Mouse (Mus musculus): ENCODE measurements around the gene H6pd. TPM values are rescaled to one million over a fixed set of nuclear protein-coding genes. Genes with fewer than 3 reads are reported as not detected.

H6pd gene
- polyA plus RNA-seq, 1 experiment: 66.4 TPM

DNA sequence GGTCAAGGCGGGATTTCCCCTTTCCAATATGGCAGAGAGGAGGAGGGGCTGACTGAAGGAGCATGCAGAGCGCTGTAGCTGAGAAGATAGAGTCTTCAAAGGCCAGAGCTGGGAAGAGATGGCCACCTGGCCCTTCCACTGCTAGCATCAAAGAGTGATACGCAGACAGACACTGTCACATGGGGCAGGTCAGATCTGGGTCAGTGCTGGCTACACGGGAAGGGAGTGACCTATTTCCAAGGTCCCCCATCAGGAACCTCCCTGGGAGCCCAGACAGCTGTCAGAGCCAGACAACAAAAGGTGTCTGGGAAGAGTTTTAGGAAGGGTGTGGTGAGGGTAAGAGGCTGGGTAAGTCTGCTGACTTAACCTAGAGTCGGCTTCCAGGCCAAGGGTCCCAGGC, 71.9 kb downstream of the H6pd start:
- no peak overlapping the region for H3K27ac ChIP-seq (replicated peaks; ENCODE audit: low read depth, low read length)
- H3K4me3 ChIP-seq (ENCODE audit: insufficient read depth, low read depth, low read length): no peak overlapping the region
- H3K4me1 ChIP-seq (ENCODE audit: control insufficient read depth, insufficient read depth, insufficient read length, low read length): peaks cover 16% of the 10 kb centered on the region

DNA sequence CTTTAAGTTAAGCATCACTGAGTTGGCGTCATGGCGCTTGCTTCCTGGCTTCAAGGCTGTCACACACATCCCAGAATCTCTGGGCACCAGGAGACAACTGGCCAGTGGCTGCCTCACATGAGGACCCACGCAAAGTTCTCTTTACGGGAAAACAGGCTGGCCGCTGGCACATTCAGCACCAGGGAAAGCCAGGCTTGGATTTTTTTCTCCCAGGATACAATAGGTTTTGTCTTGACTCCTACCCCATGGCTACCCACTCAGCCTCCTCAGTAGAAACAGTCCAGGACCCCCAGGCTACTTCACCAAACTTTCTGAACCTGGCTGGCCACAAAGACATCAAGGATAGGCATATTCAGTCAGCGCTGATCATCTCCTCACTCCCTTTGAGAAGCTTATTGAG, 73.4 kb downstream of the H6pd start:
- Histone ChIP-seq H3K27ac (replicated peaks; ENCODE audit: low read depth, low read length) (no peak overlapping the region), H3K4me3 (ENCODE audit: insufficient read depth, low read depth, low read length) (no peak overlapping the region), H3K4me1 (ENCODE audit: control insufficient read depth, insufficient read depth, insufficient read length, low read length) (peaks cover 11% of the 10 kb centered on the region)

DNA sequence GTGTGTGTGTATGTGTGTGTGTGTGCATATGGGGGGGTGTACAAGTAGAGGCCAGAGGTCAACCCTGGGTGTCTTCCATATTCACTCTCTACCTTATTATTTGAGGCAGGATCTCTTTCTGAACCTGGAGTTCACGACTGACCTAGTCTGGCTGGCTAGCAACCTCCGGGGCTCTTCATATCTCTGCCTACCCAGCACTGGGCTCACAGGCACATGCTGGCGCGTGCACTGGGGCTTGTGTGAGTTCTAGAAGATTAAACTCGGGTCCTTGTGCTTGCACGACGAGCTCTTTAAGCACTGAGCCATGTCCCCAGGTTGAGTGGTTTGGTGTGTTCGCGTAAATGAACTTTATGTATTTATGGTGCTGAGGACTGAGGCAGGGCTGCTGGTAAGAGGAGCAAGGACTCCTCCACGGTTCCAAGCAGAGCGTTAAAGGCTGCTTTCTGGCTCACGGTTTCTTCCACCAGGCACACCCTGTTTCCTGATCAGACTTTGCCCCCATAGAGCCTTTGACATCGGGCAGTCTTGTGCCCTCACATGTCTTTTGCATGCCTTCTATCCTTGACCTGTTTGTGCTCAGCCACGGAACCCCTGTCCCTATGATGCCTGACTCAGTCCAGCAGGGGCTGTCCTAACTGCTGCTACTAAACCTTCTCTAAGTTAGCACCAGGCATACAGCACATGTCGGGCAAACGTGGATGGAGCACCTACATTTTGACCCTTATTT, 75.1 kb downstream of the H6pd start:
- Histone ChIP-seq H3K4me1 (ENCODE audit: control insufficient read depth, insufficient read depth, insufficient read length, low read length) (peaks cover 8% of the 10 kb centered on the region), H3K27ac (replicated peaks; ENCODE audit: low read depth, low read length) (no peak overlapping the region)

DNA sequence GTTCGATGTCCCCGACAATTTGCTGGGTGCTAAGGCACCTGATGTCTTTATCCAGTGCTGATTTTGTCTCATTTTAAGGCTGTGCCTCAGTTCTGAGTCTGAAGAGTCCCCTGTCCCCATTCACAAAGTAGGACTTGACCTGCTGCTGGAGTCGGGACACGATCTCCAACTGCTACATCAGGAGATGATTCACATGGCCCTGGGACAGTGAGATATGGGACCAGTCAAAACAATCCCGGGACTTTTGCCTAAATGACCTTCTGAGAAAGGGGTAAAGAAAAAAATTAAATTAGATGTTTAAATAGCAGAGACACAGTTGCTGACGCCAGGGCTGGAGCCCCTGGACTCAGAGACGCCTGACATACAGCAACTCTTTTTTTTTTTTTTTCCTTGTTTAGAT, 75.8 kb downstream of the H6pd start:
- no peak overlapping the region for H3K27ac ChIP-seq (replicated peaks; ENCODE audit: low read depth, low read length)
- H3K4me1 ChIP-seq (ENCODE audit: control insufficient read depth, insufficient read depth, insufficient read length, low read length): peaks cover 8% of the 10 kb centered on the region
- H3K4me3 ChIP-seq (ENCODE audit: insufficient read depth, low read depth, low read length): no peak overlapping the region

More for the DNA sequence above, 75.1 kb downstream of the H6pd start:
- H3K4me3 ChIP-seq (ENCODE audit: insufficient read depth, low read depth, low read length): no peak overlapping the region

DNA sequence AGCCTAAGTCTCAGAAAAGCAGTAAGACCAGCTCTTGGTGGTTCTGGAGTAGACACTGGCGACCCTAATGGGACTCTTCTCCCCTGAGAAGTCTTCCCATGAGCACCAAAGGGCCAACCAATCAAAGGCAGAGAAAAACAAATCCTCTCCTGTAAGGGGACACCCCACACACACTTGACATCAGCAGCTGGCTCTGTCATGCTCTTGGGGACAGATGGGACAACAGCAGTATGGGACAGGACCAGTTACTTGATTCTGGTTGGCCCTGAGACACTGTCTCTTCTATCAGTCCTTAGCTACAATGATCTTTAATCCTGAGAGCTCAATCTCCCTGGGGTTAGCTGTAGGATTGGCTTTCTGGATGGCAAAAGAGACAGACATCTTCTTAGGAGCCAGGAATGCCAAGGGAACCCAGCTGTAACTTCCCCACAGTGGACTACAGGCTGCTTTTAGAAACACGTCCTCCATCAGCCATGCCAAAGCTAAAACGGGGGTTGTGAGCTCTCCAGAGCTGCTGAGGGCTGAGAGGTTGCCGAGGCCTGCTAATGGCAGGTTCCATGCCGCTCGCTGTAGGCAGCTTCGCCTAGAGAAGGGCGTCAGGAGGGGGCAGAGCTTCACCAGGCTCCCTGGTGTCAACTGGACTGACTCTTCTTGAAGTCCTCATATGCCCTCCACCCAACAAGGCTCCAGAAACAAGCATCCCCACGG, 76.6 kb downstream of the H6pd start:
- H3K4me1 ChIP-seq (ENCODE audit: control insufficient read depth, insufficient read depth, insufficient read length, low read length): peaks cover 8% of the 10 kb centered on the region
- H3K27ac ChIP-seq (replicated peaks; ENCODE audit: low read depth, low read length): no peak overlapping the region
- H3K4me3 ChIP-seq (ENCODE audit: insufficient read depth, low read depth, low read length): no peak overlapping the region

DNA sequence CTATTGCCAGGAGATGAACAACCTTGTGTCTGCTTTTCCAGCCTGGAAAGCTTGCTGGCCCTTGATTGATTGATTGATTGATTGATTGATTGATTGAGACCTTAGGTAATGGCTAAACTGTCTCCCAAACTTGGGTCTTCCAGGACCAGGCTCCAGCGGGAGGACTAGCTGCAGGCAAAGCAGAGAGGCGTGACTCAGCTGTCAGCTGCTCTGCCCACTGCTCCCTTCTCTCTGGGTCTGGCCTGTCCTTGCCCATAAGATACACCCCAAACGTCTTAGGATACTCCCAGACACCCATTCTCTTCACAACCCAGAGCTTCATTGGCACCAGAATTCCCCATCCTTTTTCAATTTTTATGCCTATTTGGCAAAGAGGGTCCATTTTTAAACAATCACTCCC, 78.1 kb downstream of the H6pd start:
- Histone ChIP-seq H3K4me3 (ENCODE audit: insufficient read depth, low read depth, low read length) (no peak overlapping the region), H3K4me1 (ENCODE audit: control insufficient read depth, insufficient read depth, insufficient read length, low read length) (peaks cover 8% of the 10 kb centered on the region), H3K27ac (replicated peaks; ENCODE audit: low read depth, low read length) (no peak overlapping the region)

Other genes starting within 250 kb of the H6pd start
- 24.0 and 24.2 TPM in 2 replicates for gene Slc25a33, start 234.7 kb downstream of the H6pd start, polyA plus RNA-seq (2012; ENCODE audit: insufficient read depth, insufficient read length, missing spikeins)
- 24.3 and 32.5 TPM in 2 replicates for gene Spsb1, start 54.0 kb downstream of the H6pd start, polyA plus RNA-seq (2012; ENCODE audit: insufficient read depth, insufficient read length, missing spikeins)
- gene Gpr157, start 78.3 kb upstream of the H6pd start, polyA plus RNA-seq (2012; ENCODE audit: insufficient read depth, insufficient read length, missing spikeins): 2.0 and 2.4 TPM in 2 replicates
- gene Slc2a5, start 110.3 kb upstream of the H6pd start, polyA plus RNA-seq (2012; ENCODE audit: insufficient read depth, insufficient read length, missing spikeins): 46.1 and 72.4 TPM in 2 replicates
- not detected in 2 replicates for gene Slc2a7, start 139.9 kb upstream of the H6pd start, polyA plus RNA-seq (2012; ENCODE audit: insufficient read depth, insufficient read length, missing spikeins)
- gene Car6, start 192.3 kb upstream of the H6pd start, polyA plus RNA-seq (2012; ENCODE audit: insufficient read depth, insufficient read length, missing spikeins): not detected in 2 replicates
- 2,211 and 3,699 TPM in 2 replicates for gene Eno1, start 227.7 kb upstream of the H6pd start, polyA plus RNA-seq (2012; ENCODE audit: insufficient read depth, insufficient read length, missing spikeins)

Measured in brown adipose tissue, adult 24 weeks (tissue).